Mouse (Mus musculus): ENCODE measurements at regions not wholly inside any gene's neighbourhood (a gene's known extent, or its start where the extent isn't known, plus 50 kb on each side); places are given as distances from the start of the nearest gene placed in this dataset.

DNA sequence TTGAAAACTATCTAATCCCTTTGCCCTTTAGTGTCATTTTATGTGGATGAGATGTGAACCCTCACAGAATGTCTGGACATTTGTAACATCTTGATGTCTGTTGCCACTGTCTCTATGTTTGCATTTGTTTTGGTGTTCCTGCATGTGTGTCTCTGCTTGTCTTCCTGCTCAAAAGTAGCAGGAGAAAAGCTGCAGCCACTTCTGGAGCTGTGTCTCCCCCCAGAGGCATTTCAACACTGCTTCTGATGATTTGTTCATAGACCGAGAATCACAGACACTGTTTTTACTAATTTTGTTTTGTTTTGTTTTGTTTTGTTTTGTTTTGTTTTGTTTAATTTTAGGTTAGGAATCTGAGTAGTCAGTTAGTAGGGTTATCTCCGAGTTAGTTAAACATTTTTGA, 883.8 kb downstream of the Gbe1 start:
- no peak for DNase-seq (ENCODE audit: extremely low read depth, low read depth)

DNA sequence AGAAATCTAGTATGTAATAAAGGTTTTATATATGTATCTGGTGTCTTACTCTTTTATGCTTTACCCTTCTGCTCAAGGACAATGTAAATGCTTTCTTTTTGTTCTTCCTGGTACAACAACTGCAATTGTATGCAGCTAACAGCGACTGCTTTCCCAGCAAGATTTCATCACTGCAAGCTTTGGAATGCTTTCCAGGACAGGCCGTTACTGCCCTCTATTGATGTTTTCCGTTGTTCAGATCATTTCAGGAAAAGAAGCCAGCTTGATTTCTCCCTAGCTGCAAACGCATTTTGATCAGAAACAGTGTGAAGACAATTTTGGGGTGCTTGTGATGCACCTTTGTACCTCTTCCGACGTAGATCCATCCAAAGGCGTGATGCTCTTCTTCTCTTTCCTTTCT, 895.1 kb downstream of the Gbe1 start:
- DNase-seq (ENCODE audit: extremely low read depth, low read depth) = no peak

DNA sequence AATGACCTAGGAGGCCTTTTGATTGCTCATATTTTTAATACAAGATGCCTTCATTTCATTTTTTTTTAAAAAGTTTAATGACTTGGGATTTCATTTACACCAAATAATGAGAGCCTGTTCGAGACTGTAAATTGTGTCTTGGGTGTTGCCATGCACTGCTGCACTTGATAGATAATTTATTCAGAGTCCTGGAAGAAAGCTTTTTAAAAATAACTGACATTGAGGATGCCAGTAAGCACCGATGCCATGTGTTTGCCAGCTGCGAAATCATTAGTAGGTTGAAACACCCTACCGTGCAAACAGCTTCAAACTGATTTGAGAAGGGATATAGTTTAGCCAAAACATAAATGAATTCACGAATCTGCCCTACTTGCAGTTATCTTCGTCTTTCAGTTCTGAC, 910.7 kb downstream of the Gbe1 start:
- DNase-seq (ENCODE audit: extremely low read depth, low read depth) = no peak

DNA sequence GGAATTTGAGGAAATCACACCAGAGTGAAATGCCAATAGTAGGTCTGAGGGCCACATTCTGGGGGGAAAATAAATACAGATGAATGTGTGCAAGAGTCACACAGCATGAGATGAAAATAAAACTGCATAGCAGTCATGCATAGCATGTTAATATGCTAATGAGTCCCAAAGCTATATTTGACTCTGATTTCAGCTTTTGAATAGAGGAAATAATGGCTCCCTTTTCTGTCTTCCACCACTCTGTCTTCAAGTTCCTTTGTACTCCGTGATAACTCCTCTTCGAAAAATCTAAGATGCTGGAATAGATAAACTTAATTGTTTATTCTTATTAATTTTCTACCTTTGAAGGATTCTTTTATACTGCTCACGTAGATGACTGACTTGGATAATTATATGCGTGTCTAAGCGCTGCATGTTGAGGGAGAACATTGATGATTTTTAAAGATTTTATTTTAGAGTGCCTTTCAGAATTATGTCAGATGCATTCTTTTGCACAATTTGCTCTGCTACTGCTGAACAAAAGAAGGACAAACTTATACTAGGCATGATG, 916.4 kb downstream of the Gbe1 start:
- no peak for DNase-seq (ENCODE audit: extremely low read depth, low read depth)

DNA sequence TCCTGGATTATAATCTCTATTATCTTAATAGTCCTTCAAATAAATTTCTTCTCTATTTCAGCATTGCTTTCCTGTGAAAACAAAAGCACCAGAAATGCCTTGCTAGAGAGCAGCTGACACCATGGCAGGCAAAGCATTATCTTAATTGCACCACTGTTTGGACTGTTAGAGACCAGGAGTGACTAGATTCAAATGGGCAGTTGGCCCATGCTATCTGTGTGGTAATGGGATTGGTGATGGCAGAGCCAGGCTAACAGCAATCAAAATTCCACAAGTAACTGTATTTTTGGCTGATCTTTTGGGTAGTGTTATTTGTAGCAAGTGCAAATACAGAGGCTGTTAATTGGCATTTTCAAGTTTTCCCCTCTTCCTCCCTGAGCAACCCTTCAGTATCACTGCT, 929.3 kb downstream of the Gbe1 start:
- DNase-seq (ENCODE audit: extremely low read depth, low read depth) = no peak

DNA sequence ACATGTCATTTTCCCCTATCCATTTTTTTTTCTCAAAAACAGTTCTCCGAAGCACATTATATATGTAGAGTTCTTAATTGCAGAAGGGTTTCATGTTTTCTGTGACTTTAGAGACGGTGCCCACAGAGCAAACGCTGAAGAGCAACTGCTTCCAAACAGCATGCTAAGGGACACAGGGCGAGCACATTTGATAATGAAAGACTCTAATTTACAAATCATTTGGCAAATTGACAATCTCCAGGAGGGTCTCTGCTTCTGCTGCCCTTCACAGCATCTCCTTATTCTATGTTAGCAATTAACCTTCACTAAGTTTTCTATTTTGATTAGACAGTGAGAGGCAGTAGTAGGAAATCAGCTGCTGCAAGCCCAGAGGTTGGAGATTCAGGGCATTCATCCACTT, 929.7 kb downstream of the Gbe1 start:
- DNase-seq (ENCODE audit: extremely low read depth, low read depth) = no peak

DNA sequence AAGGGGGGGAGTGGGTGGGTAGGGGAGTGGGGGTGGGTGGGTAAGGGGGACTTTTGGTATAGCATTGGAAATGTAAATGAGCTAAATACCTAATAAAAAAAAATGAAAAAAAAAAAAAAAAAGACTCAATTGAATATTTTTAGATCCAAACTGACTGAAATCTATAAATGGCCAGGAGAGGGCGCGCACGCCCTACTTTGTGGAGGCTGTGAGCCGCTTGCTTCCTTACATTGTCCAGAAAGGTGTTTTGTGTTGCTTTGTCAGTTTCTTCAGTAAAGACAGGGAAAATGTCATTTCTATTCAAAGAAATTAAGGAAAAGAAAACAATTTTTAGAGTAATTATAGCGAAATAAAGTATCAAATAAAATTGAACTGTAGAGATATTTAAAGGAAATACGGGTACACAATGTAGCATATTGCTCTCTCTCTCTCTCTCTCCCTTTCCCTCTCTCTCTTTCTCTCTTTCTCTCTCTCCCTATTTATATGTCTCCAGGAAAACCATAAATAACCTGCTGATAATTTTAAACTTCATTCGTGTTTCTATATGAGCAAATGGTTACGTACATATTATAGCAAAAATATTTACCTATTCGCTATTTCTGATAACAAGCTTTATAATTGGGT, 933.9 kb downstream of the Gbe1 start:
- DNase-seq (ENCODE audit: extremely low read depth, low read depth) = peak; percentile 23

DNA sequence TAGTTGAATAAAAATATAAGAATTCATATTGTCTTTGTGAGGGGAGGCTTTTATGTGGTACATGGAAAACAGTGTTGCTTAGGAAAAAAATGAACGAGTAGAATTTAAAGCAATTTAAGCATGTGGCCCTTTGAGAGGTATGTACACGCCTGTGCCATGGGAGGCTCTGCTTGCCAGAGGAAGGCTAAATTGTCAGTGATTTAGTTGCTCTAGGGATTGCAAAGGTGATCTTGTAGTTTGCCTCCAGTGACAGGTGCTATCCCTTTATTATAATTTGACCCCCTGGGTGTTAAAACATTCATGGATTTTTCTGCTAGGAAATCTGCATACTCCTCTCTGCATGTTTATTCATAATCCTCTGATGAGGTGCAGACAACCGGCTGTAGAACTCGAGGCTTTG, 942.0 kb downstream of the Gbe1 start:
- no peak for DNase-seq (ENCODE audit: extremely low read depth, low read depth)

DNA sequence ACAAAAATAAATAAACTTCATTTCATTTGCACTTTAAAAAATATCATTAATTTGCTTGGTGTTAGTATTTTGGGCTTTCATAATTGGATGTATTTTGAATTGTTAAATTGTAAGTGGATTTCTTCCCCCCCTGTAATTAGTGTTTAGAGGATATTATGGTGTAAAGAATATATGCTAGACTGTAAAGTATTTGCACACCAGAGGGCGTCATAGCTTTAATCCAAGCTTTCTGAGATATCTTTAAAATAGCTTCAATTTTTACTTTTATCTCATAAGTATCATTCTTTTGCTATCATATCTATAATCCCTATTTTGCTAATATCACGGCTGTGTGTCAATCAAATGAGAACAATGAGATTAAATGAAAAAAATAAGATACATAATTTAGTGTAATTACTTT, 942.4 kb downstream of the Gbe1 start:
- DNase-seq (ENCODE audit: extremely low read depth, low read depth) = no peak

DNA sequence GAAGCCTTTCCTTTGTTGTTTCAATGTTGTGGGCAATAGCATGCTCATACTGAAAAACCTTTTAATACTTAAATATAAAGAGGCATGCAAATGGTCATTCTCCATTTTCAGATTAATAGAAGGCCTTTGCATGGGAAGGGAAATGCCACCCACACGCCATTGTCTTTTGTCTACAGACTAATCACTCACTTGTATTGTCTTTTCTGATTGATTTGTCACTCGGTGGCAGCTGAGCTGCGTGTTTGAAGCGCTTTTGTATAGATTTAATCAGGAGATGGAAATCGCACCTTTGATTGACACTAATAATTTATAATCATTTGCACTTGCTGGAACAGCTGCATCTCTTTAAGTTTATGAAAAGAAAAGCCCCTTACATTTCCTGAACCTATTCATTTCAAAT, 953.4 kb downstream of the Gbe1 start:
- no peak for DNase-seq (ENCODE audit: extremely low read depth, low read depth)

Measured in MEL-GATA-1-ER (cell line).